Mouse (Mus musculus) liver, postnatal 0 days (tissue): ENCODE results near the gene Pate3. TPM values are rescaled to one million over a fixed set of nuclear protein-coding genes. Genes with fewer than 3 reads are reported as not detected.

ENCODE experiments used
- ATAC-seq: fragments of 200-750 bp; cut with Nextera tagmentation; 2 replicates; pipeline ENCODE4 v1.8.0; 2017; ENCODE audit warnings: mild to moderate bottlenecking, moderate library complexity
- DNase-seq: peaks from one replicate; pipeline ENCODE4 v3.0.0-alpha.2; 2016
- H3K27ac ChIP-seq: fragments of 300-500 bp; sonication (generic); 2 replicates; pipeline ENCODE4 v1.5.1; 2014; ENCODE audit warnings: antibody characterized with exemption, moderate library complexity, mild to moderate bottlenecking, low read depth
- H3K27me3 ChIP-seq: fragments of 300-500 bp; sonication (generic); 2 replicates; pipeline ENCODE4 v1.6.1; 2014; ENCODE audit warnings: low read length, control low read depth, mixed read lengths; ENCODE audit not compliant: insufficient read depth
- H3K36me3 ChIP-seq: fragments of 300-500 bp; sonication (generic); replicated peaks from 2 replicates; pipeline ENCODE4 v1.6.1; 2014; ENCODE audit warnings: mild to moderate bottlenecking, control low read depth, low read length, moderate library complexity, mixed read lengths; ENCODE audit not compliant: insufficient read depth
- H3K4me1 ChIP-seq: fragments of 300-500 bp; sonication (generic); 2 replicates; pipeline ENCODE4 v1.6.1; 2014; ENCODE audit warnings: antibody characterized with exemption, mild to moderate bottlenecking, control low read depth; ENCODE audit not compliant: insufficient read depth
- H3K4me2 ChIP-seq: fragments of 300-500 bp; sonication (generic); 2 replicates; pipeline ENCODE4 v1.6.1; 2014; ENCODE audit warnings: low read depth, mild to moderate bottlenecking, low read length, moderate library complexity, mixed read lengths
- H3K4me3 ChIP-seq: fragments of 300-500 bp; sonication (generic); 2 replicates; pipeline ENCODE4 v1.5.1; 2014; ENCODE audit warnings: low read depth, low read length
- H3K9ac ChIP-seq: fragments of 300-500 bp; sonication (generic); replicated peaks from 2 replicates; pipeline ENCODE4 v1.6.1; 2014; ENCODE audit warnings: mild to moderate bottlenecking, moderate library complexity
- H3K9me3 ChIP-seq: fragments of 300-500 bp; sonication (generic); 2 replicates; pipeline ENCODE4 v1.6.1; 2016; ENCODE audit warnings: mild to moderate bottlenecking, control low read depth, low read length, mixed read lengths
- CTCF ChIP-seq: sonication (generic); IDR thresholded peaks from 2 replicates; pipeline ENCODE4 v1.5.1; 2016; ENCODE audit warnings: antibody characterized with exemption, low read depth
- EP300 ChIP-seq: IDR thresholded peaks from 2 replicates; pipeline ENCODE4 v1.6.1; 2016; ENCODE audit warnings: antibody characterized with exemption, low read depth, mild to moderate bottlenecking
- WGBS: fragments of 180-500 bp; shearing (Covaris S2); extraction: QIAGEN DNeasy Blood & Tissue Kit; methylation state at CpG from one replicate; pipeline ENCODE4 v1.1.7; 2014; ENCODE audit not compliant: insufficient replicate concordance; 5-methylcytosine and 5-hydroxymethylcytosine counted together
- polyA plus RNA-seq: library from polyadenylated mRNA; unstranded; fragments of >200 nt; fragmentation: Nextera tagmentation; extraction: Ambion mirVana; gene quantifications from 2 replicates; pipeline ENCODE4 v1.2.1, GENCODE M21; 2015

Pate3 gene
- polyA plus RNA-seq, 1 experiment from 2014 or later: not detected

GRCm38 (mm10) chr9:35611841-35612240, 36.2 kb downstream of the Pate3 start, which contains the start of gene Pate4:
Gene Pate4, minus strand, starts transcription at chr9:35611941.
- 74% methylated on average over 1 of the region's 1 CpGs for WGBS
- H3K4me3 ChIP-seq: no peak within 1 kb of the TSS
- H3K9me3 ChIP-seq: no peaks in the 10 kb centered on the region
- H3K4me2 ChIP-seq: no peak within 1 kb of the TSS
- H3K27ac ChIP-seq: no peak within 1 kb of the TSS
- ATAC-seq (no peak), DNase-seq (no peak)
- H3K27me3 ChIP-seq: no peaks in the 10 kb centered on the region
- H3K4me1 ChIP-seq: no peaks in the 10 kb centered on the region
- no peak for TF ChIP-seq CTCF
- TF ChIP-seq EP300: no peak
- H3K9ac ChIP-seq: no peak within 1 kb of the TSS
- no peaks in the 10 kb centered on the region for H3K36me3 ChIP-seq

- H3K4me3 ChIP-seq: no peak overlapping the region
- TF ChIP-seq CTCF (no peak), EP300 (no peak)
- H3K4me2 ChIP-seq: no peak overlapping the region
- WGBS: 52% methylated on average over 8 of the region's 8 CpGs
- no peak for ATAC-seq
- H3K9ac ChIP-seq: no peak overlapping the region
- H3K27ac ChIP-seq: no peak overlapping the region
- H3K36me3 ChIP-seq: no peaks in the 10 kb centered on the region
- no peaks in the 10 kb centered on the region for H3K27me3 ChIP-seq
- no peaks in the 10 kb centered on the region for H3K4me1 ChIP-seq
- H3K9me3 ChIP-seq: no peaks in the 10 kb centered on the region
- no peak for DNase-seq
Measured at GRCm38 (mm10) chr9:35607647-35608405, 40.2 kb downstream of the Pate3 start.

Other genes starting within 250 kb of the Pate3 start
- 0.18 and 0.38 TPM in 2 replicates for gene Cdon, start 227.1 kb downstream of the Pate3 start, polyA plus RNA-seq
- not detected in 2 replicates for gene Gm1113, start 129.9 kb downstream of the Pate3 start, polyA plus RNA-seq
- gene Ddx25, start 89.7 kb downstream of the Pate3 start, polyA plus RNA-seq: 0.09 and 0.18 TPM in 2 replicates
- gene Pus3, start 89.6 kb downstream of the Pate3 start, polyA plus RNA-seq: 4.7 and 5.0 TPM in 2 replicates
- gene Pate2, start 77.9 kb downstream of the Pate3 start, polyA plus RNA-seq: 0.14 and 0.33 TPM in 2 replicates
- gene Hyls1, start 77.8 kb downstream of the Pate3 start, polyA plus RNA-seq: 4.3 and 4.7 TPM in 2 replicates
- not detected in 2 replicates for gene Pate4, start 36.3 kb downstream of the Pate3 start, polyA plus RNA-seq
- not detected in 2 replicates for gene Pate1, start 39.2 kb upstream of the Pate3 start, polyA plus RNA-seq
- not detected in 2 replicates for gene Gm17677, start 92.8 kb upstream of the Pate3 start, polyA plus RNA-seq
- gene Gm17727, start 129.9 kb upstream of the Pate3 start, polyA plus RNA-seq: not detected in 2 replicates
- not detected in 2 replicates for gene Gm27235, start 141.9 kb upstream of the Pate3 start, polyA plus RNA-seq
- gene D730048I06Rik, start 141.9 kb upstream of the Pate3 start, polyA plus RNA-seq: not detected in 2 replicates
- not detected in 2 replicates for gene 9230110F15Rik, start 195.9 kb upstream of the Pate3 start, polyA plus RNA-seq